Mouse (Mus musculus): ENCODE data around the gene Znrf1. TPM values are rescaled to one million over a fixed set of nuclear protein-coding genes. Genes with fewer than 3 reads are reported as not detected.

The Znrf1 gene
- polyA plus RNA-seq, 1 experiment from 2014 or later, result 33.8 TPM

DNA sequence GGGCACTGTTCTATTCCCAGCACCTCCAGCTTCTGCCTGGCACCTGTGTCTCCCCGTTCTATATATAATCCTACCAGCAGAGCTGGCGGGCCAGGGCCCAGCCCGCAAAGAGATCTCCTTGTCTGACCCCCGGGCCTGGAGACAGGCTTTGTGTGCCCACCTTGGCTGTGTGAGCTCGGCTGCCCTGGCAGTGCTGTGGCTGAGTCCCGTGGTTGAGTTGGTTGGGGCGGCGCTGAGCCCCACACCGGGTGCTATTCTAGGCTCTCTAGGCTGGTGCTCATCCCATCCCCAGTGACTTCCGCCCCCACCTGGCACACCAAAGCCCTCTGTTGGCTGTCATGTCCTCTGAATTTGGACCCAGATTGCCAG lies 88.9 kb downstream of the Znrf1 start:
- Histone ChIP-seq H3K4me2 (ENCODE audit: low read length) (no peak overlapping the region), H3K36me3 (ENCODE audit: control insufficient read depth, insufficient read depth, low read length) (peaks cover 17% of the 10 kb centered on the region), H3K27me3 (ENCODE audit: control insufficient read depth, insufficient read depth, low read length) (no peaks in the 10 kb centered on the region), H3K27ac (replicated peaks in 1 of 2; ENCODE audit: control insufficient read depth in 1 of 2, insufficient read depth in 1 of 2, low read depth in 2 of 2, low read length in 2 of 2) (peak overlapping the region in 1 of 2 experiments; percentile 41; a peak in 1 of 4 replicates), H3K9ac (ENCODE audit: low read length) (no peak overlapping the region), H3K4me3 (ENCODE audit: control insufficient read depth in 1 of 2, insufficient read depth in 1 of 2, low read depth in 1 of 2, low read length in 2 of 2) (no peak overlapping the region), H3K4me1 (ENCODE audit: control insufficient read depth in 2 of 2, insufficient read depth in 2 of 2, low read length in 2 of 2) (peaks cover 15 to 22% of the 10 kb centered on the region in 2 experiments), H3K9me3 (ENCODE audit: control insufficient read depth, low read length) (no peaks in the 10 kb centered on the region)
- no peak for ATAC-seq (ENCODE audit: insufficient number of reproducible peaks, insufficient read depth, low FRiP score, low read depth)
- 83% methylated on average over 10 of the region's 10 CpGs for WGBS

DNA sequence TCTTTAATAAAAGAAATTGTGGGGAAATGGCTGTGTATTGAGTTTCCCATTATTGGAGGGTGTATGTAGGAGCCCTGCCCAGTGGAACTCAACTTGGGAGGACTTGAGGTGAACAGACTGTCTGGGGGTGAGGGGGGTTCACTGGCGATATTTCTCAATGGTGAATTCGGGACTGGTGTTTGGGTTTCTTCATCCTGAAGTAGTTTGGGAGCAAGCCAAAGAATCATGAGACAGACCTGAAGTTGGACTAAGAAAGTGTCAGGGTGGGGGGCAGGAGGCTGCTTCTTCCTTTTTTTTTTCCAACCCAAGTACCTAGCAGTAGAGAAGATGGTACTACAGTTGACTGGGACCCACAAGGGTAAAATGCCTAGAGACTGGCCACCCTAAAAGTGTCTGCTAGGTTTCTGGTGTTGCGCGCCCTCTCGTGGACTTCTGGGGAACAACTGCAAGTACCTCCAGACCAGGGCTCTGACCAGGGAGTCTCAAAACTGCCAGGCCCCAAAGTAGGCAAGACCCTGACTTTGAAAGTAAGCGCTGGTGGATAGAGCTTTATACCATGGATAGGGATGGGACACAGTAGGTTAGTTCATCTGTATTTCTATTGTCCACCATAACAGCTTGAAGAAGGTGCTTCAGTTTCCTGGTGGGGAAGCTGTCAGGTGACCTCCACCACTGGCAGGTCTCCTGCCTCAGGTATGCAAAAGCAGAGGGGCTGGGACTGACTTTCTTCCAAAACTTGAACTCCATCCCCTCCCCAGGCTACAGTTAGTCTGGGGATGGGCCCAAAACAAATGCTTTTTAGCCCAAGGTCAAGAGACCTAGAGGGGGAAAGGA lies 90.0 kb downstream of the Znrf1 start:
- ATAC-seq (ENCODE audit: insufficient number of reproducible peaks, insufficient read depth, low FRiP score, low read depth), result no peak
- H3K36me3 ChIP-seq (ENCODE audit: control insufficient read depth, insufficient read depth, low read length), result peaks cover 17% of the 10 kb centered on the region
- H3K9ac ChIP-seq (ENCODE audit: low read length), result no peak overlapping the region
- H3K27me3 ChIP-seq (ENCODE audit: control insufficient read depth, insufficient read depth, low read length), result no peaks in the 10 kb centered on the region
- no peak overlapping the region for H3K4me2 ChIP-seq (ENCODE audit: low read length)
- no peak overlapping the region for H3K4me3 ChIP-seq (ENCODE audit: control insufficient read depth in 1 of 2, insufficient read depth in 1 of 2, low read depth in 1 of 2, low read length in 2 of 2)
- H3K4me1 ChIP-seq (ENCODE audit: control insufficient read depth in 2 of 2, insufficient read depth in 2 of 2, low read length in 2 of 2), result peaks cover 15 to 22% of the 10 kb centered on the region in 2 experiments
- H3K9me3 ChIP-seq (ENCODE audit: control insufficient read depth, low read length), result no peaks in the 10 kb centered on the region
- WGBS, result 26% methylated on average over 6 of the region's 6 CpGs
- H3K27ac ChIP-seq (replicated peaks in 1 of 2; ENCODE audit: control insufficient read depth in 1 of 2, insufficient read depth in 1 of 2, low read depth in 2 of 2, low read length in 2 of 2), result no peak overlapping the region

DNA sequence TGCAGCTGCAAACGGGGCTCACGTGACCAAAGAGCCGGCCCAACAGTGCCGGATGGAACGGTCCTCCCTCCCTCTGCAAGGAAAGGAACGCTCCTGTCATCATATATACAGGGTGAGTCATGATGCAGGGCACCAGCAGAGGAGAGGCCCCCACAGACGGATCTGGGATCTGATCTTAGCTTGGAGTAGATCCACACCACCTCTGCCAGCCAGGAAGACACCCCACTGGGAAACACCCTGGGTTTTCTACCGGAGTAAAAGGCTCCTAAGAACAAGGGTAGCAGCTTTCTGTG lies 90.6 kb downstream of the Znrf1 start:
- no peak for ATAC-seq (ENCODE audit: insufficient number of reproducible peaks, insufficient read depth, low FRiP score, low read depth)
- H3K9me3 ChIP-seq (ENCODE audit: control insufficient read depth, low read length), result no peaks in the 10 kb centered on the region
- no peak overlapping the region for H3K9ac ChIP-seq (ENCODE audit: low read length)
- no peak overlapping the region for H3K4me3 ChIP-seq (ENCODE audit: control insufficient read depth in 1 of 2, insufficient read depth in 1 of 2, low read depth in 1 of 2, low read length in 2 of 2)
- H3K4me2 ChIP-seq (ENCODE audit: low read length), result no peak overlapping the region
- no peaks in the 10 kb centered on the region for H3K27me3 ChIP-seq (ENCODE audit: control insufficient read depth, insufficient read depth, low read length)
- WGBS, result 67% methylated on average over 8 of the region's 8 CpGs
- H3K27ac ChIP-seq (replicated peaks in 1 of 2; ENCODE audit: control insufficient read depth in 1 of 2, insufficient read depth in 1 of 2, low read depth in 2 of 2, low read length in 2 of 2), result no peak overlapping the region
- peaks cover 17% of the 10 kb centered on the region for H3K36me3 ChIP-seq (ENCODE audit: control insufficient read depth, insufficient read depth, low read length)
- H3K4me1 ChIP-seq (ENCODE audit: control insufficient read depth in 2 of 2, insufficient read depth in 2 of 2, low read length in 2 of 2), result peaks cover 15 to 22% of the 10 kb centered on the region in 2 experiments

DNA sequence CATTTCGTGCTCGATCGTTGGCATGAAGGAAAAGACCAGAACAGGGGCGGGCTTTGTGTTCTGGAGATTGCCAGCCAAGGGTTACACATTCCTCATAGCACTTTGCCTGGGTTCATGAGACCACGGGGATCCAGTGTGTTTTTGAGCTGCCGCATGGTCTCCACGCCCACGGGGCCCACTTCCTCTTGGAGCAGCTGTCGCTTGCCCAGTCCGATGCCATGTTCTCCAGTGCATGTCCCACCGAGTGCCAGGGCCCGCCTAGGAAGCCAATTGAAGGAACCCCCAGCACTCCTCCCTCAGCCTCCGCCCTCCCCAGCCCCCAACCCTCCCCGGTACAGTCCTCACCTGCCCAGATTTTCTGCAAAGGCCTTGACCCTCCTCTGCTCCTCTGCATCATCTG lies 91.0 kb downstream of the Znrf1 start:
- Histone ChIP-seq H3K27me3 (ENCODE audit: control insufficient read depth, insufficient read depth, low read length) (no peaks in the 10 kb centered on the region), H3K36me3 (ENCODE audit: control insufficient read depth, insufficient read depth, low read length) (peaks cover 13% of the 10 kb centered on the region), H3K9ac (ENCODE audit: low read length) (no peak overlapping the region), H3K4me1 (ENCODE audit: control insufficient read depth in 2 of 2, insufficient read depth in 2 of 2, low read length in 2 of 2) (peaks cover 15 to 22% of the 10 kb centered on the region in 2 experiments), H3K4me2 (ENCODE audit: low read length) (no peak overlapping the region), H3K27ac (replicated peaks in 1 of 2; ENCODE audit: control insufficient read depth in 1 of 2, insufficient read depth in 1 of 2, low read depth in 2 of 2, low read length in 2 of 2) (no peak overlapping the region), H3K4me3 (ENCODE audit: control insufficient read depth in 1 of 2, insufficient read depth in 1 of 2, low read depth in 1 of 2, low read length in 2 of 2) (no peak overlapping the region), H3K9me3 (ENCODE audit: control insufficient read depth, low read length) (no peaks in the 10 kb centered on the region)
- WGBS, result 93% methylated on average over 14 of the region's 14 CpGs
- no peak for ATAC-seq (ENCODE audit: insufficient number of reproducible peaks, insufficient read depth, low FRiP score, low read depth)

DNA sequence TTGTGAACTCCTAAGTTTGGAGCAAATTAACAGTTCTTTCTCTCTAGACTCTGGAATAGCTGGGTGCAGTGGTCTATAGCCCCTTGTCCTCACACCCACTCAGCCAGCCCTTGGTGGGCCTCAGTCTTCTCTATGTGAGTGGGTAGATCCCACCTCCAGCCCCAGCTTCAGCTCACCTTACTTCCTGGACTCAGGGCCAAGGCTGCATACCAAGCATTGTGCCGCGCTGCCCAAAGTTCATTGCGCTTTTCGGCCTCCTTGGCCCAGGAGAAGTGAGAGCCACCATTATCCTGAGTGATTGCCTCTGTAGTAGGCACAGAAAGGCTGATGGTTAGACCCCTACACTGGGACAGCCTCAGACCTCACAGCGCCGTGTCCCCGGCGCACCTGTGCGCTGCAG lies 92.0 kb downstream of the Znrf1 start:
- Histone ChIP-seq H3K36me3 (ENCODE audit: control insufficient read depth, insufficient read depth, low read length) (peaks cover 6% of the 10 kb centered on the region), H3K4me2 (ENCODE audit: low read length) (no peak overlapping the region), H3K27me3 (ENCODE audit: control insufficient read depth, insufficient read depth, low read length) (no peaks in the 10 kb centered on the region), H3K9me3 (ENCODE audit: control insufficient read depth, low read length) (no peaks in the 10 kb centered on the region), H3K4me3 (ENCODE audit: control insufficient read depth in 1 of 2, insufficient read depth in 1 of 2, low read depth in 1 of 2, low read length in 2 of 2) (no peak overlapping the region), H3K27ac (replicated peaks in 1 of 2; ENCODE audit: control insufficient read depth in 1 of 2, insufficient read depth in 1 of 2, low read depth in 2 of 2, low read length in 2 of 2) (no peak overlapping the region), H3K4me1 (ENCODE audit: control insufficient read depth in 2 of 2, insufficient read depth in 2 of 2, low read length in 2 of 2) (peaks cover 15 to 22% of the 10 kb centered on the region in 2 experiments), H3K9ac (ENCODE audit: low read length) (no peak overlapping the region)
- 96% methylated on average over 9 of the region's 9 CpGs for WGBS
- no peak for ATAC-seq (ENCODE audit: insufficient number of reproducible peaks, insufficient read depth, low FRiP score, low read depth)

DNA sequence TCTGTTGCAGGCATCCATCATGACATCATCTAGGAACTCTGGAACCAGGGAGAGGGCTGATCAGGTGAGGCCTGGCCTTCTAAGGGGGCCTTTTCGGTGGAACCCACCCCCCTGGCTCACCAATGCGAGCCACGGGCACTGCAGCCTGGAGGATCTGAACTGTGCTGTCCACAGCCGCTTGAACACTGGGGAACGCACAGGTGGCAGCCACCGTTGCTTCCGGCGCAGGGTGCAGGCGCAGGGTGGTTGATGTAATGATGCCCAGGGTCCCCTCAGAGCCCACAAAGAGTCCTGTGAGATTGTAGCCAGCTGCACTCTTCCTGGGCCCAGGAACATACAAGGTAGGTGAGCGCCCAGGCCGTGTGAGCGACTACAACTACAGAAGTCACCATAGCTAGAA lies 92.5 kb downstream of the Znrf1 start:
- Histone ChIP-seq H3K36me3 (ENCODE audit: control insufficient read depth, insufficient read depth, low read length) (peaks cover 2% of the 10 kb centered on the region; the same call in 1 of the 2 replicates), H3K9ac (ENCODE audit: low read length) (no peak overlapping the region), H3K4me3 (ENCODE audit: control insufficient read depth in 1 of 2, insufficient read depth in 1 of 2, low read depth in 1 of 2, low read length in 2 of 2) (no peak overlapping the region), H3K27ac (replicated peaks in 1 of 2; ENCODE audit: control insufficient read depth in 1 of 2, insufficient read depth in 1 of 2, low read depth in 2 of 2, low read length in 2 of 2) (no peak overlapping the region), H3K9me3 (ENCODE audit: control insufficient read depth, low read length) (no peaks in the 10 kb centered on the region), H3K27me3 (ENCODE audit: control insufficient read depth, insufficient read depth, low read length) (no peaks in the 10 kb centered on the region), H3K4me1 (ENCODE audit: control insufficient read depth in 2 of 2, insufficient read depth in 2 of 2, low read length in 2 of 2) (peaks cover 15 to 22% of the 10 kb centered on the region in 2 experiments), H3K4me2 (ENCODE audit: low read length) (no peak overlapping the region)
- ATAC-seq (ENCODE audit: insufficient number of reproducible peaks, insufficient read depth, low FRiP score, low read depth), result no peak
- 92% methylated on average over 12 of the region's 12 CpGs for WGBS

DNA sequence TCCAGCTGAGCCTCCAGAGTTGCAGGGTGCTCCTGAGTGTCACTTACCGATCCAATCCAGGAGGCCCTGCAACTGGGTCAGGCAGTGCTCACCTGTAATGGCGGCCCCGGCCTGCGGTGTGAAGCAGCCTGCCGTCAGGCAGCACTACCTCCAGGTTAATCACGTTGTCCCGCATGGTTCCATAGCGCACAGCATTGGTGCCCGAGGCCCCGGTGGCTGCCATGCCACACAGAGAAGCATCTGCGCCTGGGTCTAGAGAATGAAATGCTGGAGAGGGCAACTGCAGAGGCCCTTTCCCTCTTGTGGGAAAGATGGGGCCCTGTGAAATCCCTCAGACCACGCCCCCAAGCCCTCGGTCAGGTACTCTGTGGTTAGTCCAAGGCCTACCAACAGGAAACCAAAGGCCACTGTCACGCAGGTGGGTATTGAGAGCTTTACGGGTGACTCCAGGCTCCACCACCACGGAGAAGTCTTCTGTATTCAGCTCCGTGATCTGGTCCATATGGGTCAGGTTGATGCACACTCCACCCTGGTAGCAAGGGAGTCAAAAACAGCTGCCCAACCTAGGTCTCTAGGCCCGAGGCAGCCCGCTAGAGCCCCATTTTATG lies 93.1 kb downstream of the Znrf1 start:
- H3K9me3 ChIP-seq (ENCODE audit: control insufficient read depth, low read length), result no peaks in the 10 kb centered on the region
- H3K27ac ChIP-seq (replicated peaks in 1 of 2; ENCODE audit: control insufficient read depth in 1 of 2, insufficient read depth in 1 of 2, low read depth in 2 of 2, low read length in 2 of 2), result no peak overlapping the region
- no peak for ATAC-seq (ENCODE audit: insufficient number of reproducible peaks, insufficient read depth, low FRiP score, low read depth)
- H3K27me3 ChIP-seq (ENCODE audit: control insufficient read depth, insufficient read depth, low read length), result no peaks in the 10 kb centered on the region
- no peak overlapping the region for H3K4me3 ChIP-seq (ENCODE audit: control insufficient read depth in 1 of 2, insufficient read depth in 1 of 2, low read depth in 1 of 2, low read length in 2 of 2)
- H3K36me3 ChIP-seq (ENCODE audit: control insufficient read depth, insufficient read depth, low read length), result peaks cover 2% of the 10 kb centered on the region; the same call in 1 of the 2 replicates
- 82% methylated on average over 19 of the region's 19 CpGs for WGBS
- no peak overlapping the region for H3K4me2 ChIP-seq (ENCODE audit: low read length)
- no peak overlapping the region for H3K9ac ChIP-seq (ENCODE audit: low read length)
- peaks cover 12 to 19% of the 10 kb centered on the region in 2 experiments for H3K4me1 ChIP-seq (ENCODE audit: control insufficient read depth in 2 of 2, insufficient read depth in 2 of 2, low read length in 2 of 2)
